Mouse (Mus musculus) heart, adult 10 weeks (tissue): ENCODE results near the gene H2al1i. TPM values are rescaled to one million over a fixed set of nuclear protein-coding genes. Genes with fewer than 3 reads are reported as not detected.

Experiments used
- polyA plus RNA-seq: library from polyadenylated mRNA; stranded (reverse); fragments of 350-450 nt; fragmentation: Illumina TruSeq; extraction: RNeasy Lipid Tissue Mini Kit (QIAGEN cat#74804); gene quantifications from one replicate; pipeline ENCODE4 v1.2.3, GENCODE M21; 2014; ENCODE audit warnings: low read depth, low replicate concordance

H2al1i gene
- not detected for polyA plus RNA-seq

DNA sequence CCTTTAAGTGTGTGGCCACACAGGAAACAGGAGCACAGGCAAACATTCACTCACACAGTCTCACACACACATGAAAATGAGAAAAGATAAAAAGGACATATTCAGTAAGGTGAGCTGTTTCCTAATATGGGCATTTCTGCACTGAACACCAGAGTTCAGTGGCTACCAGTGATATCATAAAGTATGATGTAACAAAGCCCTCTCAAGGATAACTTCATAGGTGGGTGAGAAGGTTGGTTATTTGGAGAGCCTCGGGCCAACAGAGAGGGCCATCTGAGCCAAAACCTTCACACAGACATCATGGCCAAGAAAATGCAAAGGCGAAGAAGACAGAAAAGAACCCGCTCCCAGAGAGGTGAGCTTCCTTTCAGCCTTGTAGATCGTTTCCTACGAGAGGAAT lies at the start of gene H2al1i:
TSS of gene H2al1i (plus strand) at position 301 of the 400 bp plus-strand sequence.

GRCm38 (mm10) chrX:11298957-11299356 lies 25.5 kb upstream of the H2al1i start, which contains the start of gene H2al1a:
H2al1a (plus strand) TSS chrX:11299257.

GRCm38 (mm10) chrX:11302132-11302531 lies 22.3 kb upstream of the H2al1i start, which contains the start of gene H2al1b:
H2al1b (plus strand) TSS chrX:11302432.

GRCm38 (mm10) chrX:11305355-11305754 lies 19.1 kb upstream of the H2al1i start, which contains the start of gene H2al1c:
H2al1c (plus strand) TSS chrX:11305655.

DNA sequence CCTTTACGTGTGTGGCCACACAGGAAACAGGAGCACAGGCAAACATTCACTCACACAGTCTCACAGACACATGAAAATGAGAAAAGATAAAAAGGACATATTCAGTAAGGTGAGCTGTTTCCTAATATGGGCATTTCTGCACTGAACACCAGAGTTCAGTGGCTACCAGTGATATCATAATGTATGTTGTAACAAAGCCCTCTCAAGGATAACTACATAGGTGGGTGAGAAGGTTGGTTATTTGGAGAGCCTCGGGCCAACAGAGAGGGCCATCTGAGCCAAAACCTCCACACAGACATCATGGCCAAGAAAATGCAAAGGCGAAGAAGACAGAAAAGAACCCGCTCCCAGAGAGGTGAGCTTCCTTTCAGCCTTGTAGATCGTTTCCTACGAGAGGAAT lies 15.9 kb upstream of the H2al1i start, which contains the start of gene H2al1d:
TSS of gene H2al1d (plus strand) at position 301 of the 400 bp plus-strand sequence.

GRCm38 (mm10) chrX:11311634-11312033 lies 12.8 kb upstream of the H2al1i start, which contains the start of gene H2al1e:
H2al1e (plus strand) TSS chrX:11311934.

GRCm38 (mm10) chrX:11314858-11315257 lies 9.6 kb upstream of the H2al1i start, which contains the start of gene H2al1f:
H2al1f (plus strand) TSS chrX:11315158.

GRCm38 (mm10) chrX:11317956-11318355 lies 6.5 kb upstream of the H2al1i start, which contains the start of gene H2al1g:
H2al1g (plus strand) TSS chrX:11318256.

GRCm38 (mm10) chrX:11321192-11321591 lies 3.3 kb upstream of the H2al1i start, which contains the start of gene H2al1h:
H2al1h (plus strand) TSS chrX:11321492.

DNA sequence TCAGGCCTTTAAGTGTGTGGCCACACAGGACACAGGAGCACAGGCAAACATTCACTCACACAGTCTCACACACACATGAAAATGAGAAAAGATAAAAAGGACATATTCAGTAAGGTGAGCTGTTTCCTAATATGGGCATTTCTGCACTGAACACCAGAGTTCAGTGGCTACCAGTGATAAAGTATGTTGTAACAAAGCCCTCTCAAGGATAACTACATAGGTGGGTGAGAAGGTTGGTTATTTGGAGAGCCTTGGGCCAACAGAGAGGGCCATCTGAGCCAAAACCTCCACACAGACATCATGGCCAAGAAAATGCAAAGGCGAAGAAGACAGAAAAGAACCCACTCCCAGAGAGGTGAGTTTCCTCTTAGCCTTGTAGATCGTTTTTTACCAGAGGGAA lies 3.1 kb downstream of the H2al1i start, which contains the start of gene H2al1j:
TSS of gene H2al1j (plus strand) at position 301 of the 400 bp plus-strand sequence.

Other genes starting within 250 kb of the H2al1i start
- not detected for gene H2al1a, start 25.4 kb upstream of the H2al1i start, polyA plus RNA-seq
- gene H2al1b, start 22.2 kb upstream of the H2al1i start, polyA plus RNA-seq = not detected
- not detected for gene H2al1c, start 19.0 kb upstream of the H2al1i start, polyA plus RNA-seq
- not detected for gene H2al1d, start 15.8 kb upstream of the H2al1i start, polyA plus RNA-seq
- gene H2al1e, start 12.7 kb upstream of the H2al1i start, polyA plus RNA-seq = not detected
- gene H2al1f, start 9.5 kb upstream of the H2al1i start, polyA plus RNA-seq = not detected
- not detected for gene H2al1g, start 6.4 kb upstream of the H2al1i start, polyA plus RNA-seq
- gene H2al1h, start 3.2 kb upstream of the H2al1i start, polyA plus RNA-seq = not detected
- gene H2al1j, start 3.2 kb downstream of the H2al1i start, polyA plus RNA-seq = not detected